Mouse (Mus musculus) retina, embryonic 14.5 days (tissue): ENCODE results near the gene Thbs1.

Source experiments
- DNase-seq: peaks from one replicate; pipeline ENCODE4 v3.0.0-alpha.2; 2015; ENCODE audit warnings: low spot score

Thbs1 gene

DNA sequence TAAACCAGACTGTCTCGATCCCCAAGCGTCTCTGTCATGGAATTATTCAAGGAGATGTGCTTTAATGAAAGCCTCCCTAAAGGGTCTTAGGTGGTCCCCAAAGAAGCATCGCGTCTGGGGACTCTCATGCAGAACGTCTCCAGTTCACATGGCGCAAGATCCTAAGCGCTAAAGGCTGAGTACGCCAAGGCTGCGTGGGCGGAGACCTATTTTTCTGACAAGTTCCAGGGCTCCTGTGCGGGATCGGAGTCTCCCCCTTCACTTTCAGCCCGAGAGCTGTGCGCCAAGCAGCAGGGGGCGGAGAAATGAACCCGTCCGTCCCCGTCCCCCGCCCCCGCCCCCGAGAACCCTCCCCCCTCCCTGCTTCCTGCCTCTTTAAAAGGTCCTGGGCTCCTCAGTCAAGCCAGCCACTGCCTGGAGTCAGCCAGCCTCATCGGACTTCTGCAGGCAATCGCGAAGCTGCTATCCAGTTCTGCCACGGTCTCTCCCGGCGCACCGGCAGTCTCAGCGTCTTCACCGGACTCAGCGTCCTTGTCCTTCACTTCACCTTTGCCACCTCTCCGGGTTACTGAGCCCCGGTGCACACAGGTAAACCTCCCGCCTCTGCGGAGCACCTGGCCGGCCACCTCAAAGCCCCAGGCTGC is at the start of gene Thbs1:
Gene Thbs1 (plus strand): TSS at position 389 of the 644 bp plus-strand sequence.
- DNase-seq, result peak; percentile 61

DNA sequence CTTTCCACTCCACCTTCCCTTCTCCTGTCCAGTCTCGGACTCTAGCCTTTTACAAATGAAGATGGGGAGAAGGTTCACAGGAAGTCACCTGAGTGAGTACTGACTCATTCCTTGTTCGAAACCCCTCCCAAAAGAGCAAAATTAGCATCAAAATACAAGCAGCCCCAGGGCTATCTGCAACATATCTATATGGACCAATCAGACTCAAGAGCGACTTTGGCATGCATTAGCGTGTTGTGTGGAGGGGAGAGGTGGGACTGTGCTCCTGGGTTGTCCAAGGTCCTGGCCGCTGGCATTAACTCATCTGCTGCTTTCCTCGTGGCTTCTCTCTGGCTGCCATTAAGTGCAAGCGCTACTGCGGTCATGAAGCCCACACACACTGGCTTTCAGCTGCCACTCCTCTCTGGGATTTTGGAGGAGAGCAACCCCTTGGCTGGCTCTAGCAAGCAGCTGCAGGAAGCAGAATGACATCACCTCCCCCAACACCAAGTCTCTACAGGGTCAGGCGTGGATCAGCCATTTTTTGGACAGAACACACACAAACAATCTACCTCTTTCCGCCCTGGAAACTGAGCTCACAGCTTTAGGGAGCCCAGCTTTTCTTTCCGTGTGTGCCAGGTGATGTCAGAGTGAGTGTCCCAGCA is 47.4 kb upstream of the Thbs1 start:
- DNase-seq, result no peak

DNA sequence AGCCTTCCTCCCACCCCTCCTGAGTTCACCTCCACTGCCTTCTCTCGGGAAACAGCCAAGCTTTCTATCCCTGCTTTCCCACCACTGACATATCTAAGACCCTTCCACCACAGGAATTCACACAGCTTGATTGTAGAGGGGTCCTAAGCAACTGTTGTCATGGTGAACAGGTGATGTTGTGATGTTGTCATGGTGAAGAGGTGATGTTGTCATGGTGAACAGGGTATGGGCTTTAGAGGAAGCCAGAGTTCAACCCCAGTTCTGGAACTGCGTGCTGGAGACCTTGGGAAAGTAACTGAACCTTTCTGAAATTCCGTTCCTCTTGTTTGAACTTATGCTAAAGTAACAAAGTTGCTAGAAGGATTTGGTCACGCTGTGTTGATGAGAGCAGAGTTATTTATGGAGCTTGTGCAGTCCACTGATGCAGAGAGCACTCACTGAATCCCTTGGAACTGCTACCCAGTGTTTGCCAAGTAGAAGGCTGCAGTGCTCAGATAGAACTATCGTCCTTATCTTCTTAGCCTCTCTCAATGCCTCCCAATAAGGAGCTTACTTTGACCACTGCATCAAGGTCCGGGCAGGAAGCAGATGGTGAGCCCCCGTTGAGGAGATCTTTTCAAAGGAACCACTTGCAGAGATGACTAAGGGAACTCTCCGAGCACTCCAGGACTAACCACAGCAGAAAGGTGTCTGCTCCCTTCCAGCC is 45.5 kb upstream of the Thbs1 start:
- no peak for DNase-seq

DNA sequence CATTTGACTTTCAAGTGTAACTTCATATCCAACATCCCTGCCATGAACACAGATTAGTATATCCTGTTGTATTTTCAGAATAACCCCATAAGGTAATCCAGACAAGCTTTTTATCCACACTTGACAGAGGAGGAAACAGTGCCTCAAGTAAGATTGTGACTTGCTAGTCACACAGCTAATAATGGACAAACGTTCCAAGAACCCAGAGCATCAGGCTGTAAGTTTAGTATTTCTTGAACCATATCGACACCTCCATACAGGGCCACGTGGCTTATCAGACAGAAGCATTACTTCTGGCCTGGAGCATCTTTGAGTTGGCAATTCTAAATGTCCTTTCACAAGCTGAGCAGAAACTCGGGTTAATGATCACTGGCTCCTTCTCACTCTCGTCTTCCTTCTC is 41.7 kb upstream of the Thbs1 start:
- no peak for DNase-seq

DNA sequence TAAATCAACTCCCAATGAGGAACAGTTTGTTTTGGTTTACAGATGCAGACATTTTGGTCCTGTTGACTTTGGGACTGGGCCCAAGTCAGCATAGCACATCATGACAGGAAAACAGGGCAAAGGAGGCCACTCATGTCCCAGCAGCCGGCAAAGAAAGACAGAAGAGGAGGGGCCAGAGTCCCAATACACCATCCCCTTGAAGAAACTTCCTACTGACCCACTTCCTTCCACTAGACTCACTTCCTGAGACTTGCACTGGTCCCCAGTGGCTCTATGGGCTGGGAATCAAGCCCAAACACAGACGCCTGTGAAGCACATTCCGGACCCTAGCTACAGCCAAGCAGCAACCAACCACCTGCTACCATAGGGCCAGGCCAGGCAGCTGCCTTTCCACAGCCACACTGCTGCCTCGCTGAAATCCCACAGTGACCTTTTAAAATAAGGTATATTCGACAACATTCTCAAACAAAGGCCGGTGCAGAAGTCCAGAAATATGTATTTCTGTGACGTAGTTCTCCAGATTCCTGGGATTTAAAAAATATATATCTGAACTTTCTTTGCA is 38.8 kb upstream of the Thbs1 start:
- DNase-seq, result no peak

DNA sequence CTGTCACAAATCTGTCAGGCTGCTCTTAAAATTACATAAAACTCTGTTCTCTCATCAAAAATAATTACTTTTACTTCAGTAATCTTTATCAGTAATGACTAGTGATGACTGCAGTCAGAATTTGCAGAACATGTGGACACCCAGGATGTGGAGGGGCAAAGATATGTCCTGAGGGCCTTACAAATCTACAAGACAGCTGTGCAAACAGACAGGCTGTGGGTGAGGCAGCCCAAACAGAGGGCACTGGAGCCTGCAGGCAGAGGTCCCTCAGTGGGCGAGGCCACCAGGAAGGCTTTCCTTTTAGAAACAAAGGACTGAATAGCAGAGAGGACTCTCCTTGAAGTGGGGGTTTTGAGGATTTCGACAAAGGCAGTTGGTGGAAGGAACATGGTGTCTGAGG is 37.6 kb upstream of the Thbs1 start:
- no peak for DNase-seq

DNA sequence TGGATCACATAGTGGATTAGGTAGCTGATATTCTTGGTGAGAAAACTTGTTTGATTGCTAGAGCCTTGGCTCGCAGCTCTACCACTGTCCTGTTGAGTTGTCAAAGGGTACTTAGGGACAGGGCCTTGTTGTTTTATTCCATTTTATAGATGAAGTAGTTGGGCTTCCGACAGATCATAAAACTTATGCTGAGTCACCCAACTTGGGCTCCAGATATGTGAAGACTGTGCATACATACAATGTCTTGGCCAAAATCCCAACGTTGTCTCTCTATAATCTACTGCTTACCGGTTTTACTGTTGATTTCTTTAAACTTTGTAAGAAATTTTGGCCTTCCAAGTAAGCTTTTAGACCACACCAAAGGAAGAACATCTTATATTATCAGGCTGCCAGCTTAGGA is 36.5 kb upstream of the Thbs1 start:
- no peak for DNase-seq

DNA sequence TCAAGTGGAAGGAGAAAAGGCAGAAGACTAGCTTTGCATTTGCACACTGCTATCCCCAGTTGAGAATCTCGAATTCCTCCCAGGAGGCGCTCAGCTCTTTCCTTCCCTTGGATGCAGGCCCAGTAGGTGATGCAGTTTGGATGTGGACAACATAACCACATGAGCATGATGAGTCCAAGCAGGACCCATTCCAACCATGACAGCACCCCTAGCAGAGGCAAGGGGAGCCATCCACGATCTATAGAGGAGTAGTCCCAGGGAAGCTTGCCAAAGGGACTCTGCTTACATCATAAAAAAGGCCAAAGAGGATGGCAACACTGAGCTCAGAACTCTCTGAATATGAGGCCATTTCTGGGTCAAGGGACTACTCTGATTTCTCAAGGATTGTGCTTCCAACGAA is 32.5 kb upstream of the Thbs1 start:
- DNase-seq, result no peak

DNA sequence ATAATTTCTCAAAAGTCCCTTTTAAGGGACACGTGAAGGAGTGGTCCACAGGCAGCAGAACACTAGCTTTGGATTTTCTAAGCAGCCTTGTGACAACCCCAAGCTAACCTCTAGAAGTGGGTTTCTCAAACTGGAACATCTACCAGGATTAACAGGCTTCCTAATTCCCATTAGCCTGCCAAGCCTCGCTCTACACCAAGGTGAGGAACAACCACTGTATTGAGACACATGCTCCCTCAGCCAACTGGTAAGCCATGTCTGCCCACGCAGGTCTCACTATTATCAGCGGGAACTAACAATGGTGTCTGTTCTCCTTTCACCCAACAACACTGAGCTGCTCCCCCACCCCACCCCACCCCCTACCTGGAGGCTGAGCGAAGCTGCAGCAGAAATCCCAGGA is 30.1 kb upstream of the Thbs1 start:
- DNase-seq, result no peak

DNA sequence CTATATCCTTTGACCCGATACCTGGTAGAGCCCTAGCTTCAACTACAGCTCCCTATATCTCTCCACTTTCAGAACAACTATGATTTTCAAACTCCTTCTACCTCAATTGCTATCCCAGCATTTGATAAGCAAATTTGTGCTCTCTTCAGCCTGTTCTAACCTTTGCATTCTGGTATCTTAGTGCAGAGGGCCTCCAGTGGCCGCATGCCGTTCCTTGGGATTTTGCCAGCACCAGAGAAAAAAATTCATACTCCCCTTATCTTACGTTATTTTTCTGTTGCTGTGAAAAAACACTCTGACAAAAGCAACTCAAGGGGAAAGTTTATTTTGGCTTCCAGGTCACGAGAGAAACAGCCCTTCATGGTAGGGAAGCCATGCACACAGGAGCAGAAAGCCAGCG is 28.0 kb upstream of the Thbs1 start:
- no peak for DNase-seq

DNA sequence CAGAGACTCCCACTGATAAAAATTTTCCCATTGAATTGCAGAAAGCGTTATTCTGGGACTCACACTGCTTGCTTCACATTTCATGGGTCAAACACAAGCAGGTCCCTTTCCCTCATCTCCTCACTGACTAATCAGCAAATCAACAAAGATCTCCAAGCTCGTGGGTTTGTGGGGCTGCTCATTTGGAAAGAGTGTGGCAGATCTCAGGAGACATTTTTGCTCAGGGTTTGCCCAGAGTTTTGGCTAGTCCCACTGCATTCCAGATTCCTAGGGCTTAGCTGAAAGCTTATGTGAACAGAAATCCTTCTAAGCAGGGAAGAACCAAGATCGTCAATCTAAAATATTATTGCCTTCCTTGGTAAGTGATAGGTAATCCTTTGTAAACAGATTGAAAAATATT is 27.0 kb upstream of the Thbs1 start:
- DNase-seq, result no peak

DNA sequence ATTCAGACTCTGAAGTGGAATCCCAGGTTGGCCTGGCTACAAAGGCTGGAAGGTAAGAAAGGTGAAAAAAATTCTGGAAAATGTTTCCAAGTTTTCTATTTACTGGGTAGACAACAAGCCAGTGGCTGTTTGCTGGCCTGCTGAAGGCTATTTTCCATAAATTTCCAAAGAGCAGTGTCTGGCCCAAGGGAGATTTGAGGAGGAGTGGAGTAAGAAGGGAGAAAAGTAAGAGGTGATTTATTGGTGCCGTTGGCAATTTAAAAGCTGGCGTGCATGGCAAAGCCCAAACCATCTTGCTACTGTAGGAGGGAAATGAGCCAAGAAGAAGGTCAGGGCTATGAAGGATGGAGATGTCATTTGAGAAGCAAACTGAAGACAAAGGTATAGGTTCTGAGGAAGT is 26.0 kb upstream of the Thbs1 start:
- DNase-seq, result no peak

DNA sequence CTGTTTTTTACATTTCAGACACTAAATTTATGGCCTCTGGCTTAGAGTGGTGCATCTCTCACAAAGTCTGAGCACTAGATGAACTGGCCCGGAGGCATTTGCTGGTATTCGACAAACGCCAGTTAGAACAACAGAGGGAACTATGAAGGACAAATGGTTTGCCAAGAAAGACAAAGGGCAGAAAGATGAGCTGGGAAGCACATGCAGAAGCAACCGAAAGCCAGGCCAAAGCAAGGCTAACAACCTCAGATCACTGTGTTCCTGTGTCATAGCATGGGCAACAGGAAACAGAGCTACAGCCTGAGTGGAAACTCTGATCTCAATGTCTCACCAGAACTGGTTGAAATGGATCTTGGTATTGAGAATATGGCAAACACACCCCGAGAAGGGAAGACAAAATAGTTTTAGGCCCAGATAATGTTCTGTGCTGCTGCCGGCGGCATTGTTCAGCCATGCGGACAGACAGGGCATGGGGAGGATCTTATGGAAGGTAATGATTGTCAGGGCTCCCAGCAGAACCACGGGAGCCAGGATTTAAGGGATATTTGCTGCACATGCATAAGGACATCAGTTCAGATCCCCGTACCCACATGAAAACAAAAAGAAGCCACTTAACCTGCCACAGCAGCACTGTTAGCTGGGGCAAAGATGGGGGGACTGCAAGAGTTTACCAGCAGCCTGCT is 24.5 kb upstream of the Thbs1 start:
- no peak for DNase-seq

DNA sequence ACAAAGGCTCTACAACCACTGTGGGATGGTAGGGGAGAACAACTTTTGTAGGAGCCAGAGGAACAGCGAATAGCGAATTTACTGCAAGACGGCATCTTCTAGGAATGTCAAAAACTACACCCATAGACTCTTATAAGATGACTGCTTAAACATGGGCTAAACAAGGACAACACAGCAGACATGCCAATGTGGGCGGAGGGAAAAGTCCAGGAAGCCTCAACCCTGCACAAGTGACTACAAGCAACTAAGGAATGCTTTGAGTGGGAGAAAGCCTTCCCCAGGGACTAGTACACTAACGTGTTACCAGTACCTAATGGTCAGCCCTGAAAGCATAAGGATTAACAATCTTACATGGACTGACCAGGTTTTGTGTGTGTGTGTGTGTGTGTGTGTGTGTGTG is 20.4 kb upstream of the Thbs1 start:
- DNase-seq, result no peak

DNA sequence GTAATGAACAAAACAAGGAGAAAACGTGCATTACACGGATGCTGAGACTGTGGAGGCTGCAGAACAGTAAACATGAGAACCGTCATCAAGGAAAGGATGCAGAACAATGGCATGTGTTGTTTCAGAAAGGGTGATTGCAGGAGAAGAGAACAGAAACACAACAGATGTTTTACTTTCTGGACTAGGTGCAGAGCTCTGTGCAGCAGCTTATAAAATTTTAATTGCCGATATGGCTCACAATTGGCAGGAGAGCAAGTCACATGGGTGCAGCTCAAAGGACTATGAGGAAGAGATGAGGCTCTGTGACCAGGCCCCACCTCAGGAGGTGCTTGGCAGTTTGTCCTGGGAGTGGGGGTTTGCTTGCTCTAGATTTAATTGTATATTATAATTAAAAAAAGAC is 12.6 kb upstream of the Thbs1 start:
- DNase-seq, result no peak

DNA sequence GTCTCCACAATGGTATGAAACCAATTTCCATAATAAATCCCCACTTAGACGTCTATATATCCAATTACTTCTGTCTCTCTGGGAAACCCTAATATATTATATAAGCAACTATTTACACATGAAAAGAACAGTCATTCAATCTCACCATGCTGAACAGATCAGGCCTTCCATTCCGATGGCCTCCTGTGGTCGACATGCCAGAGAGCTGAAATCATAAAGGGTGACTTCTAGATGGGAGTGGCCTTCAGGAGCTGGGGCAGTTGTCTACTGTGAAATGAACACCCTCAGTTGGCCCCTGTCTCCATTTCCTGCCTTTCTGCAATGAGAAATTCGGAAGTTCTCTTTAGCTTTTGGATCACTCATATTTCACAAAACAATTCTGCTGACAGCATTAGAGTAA is 9.5 kb upstream of the Thbs1 start:
- DNase-seq, result no peak

DNA sequence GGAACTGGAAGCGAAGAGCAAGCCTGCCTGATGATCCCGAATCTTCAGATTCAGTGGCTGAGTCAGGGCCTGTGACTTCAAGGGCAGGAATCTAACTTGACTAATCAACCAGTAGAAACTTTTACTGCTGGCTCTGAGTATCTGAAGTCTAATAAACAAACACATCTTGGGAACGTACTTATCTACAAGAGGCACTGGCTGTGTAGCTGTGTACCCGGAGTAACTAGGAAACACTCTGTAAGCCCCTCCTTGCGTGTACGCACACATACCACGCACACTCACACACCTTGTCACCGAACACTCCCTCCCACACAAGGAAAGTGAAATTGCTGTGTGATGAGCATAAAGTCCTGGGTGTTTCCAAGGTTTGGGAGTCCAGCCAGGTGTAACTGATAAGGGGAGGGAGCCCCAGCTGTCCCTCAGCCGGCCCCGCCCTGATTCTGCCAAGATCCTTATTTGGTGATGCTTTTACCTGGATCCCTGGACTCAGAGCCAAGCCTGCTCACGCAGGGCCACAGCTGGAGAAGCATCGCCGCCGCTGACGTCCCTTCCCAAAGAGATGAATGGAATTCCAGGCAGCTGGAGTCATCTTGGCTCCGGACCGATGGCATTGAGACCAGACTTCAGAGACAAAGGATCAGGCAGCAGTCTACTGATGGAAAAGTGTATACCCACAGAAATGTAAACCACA is 1.3 kb upstream of the Thbs1 start:
- DNase-seq, result peak; percentile 41

DNA sequence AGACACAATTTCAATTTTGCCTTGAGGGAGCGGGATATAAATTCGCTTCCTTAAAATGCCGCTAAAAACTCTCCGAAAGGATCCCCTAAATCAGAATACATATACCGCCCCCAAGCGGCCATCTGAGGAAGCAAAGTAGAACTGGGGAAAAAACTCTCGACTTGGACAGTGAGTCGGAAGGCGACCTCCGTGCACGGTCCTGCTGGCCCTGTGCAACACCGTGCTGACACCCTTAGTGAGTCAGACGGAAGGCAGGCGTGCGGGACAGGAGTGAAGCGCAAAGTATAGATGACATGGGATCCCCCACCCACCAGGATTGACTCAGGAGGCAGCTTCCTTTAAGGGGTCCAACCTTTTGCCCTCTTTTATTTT is 574 bp upstream of the Thbs1 start:
- DNase-seq, result peak; percentile 93

DNA sequence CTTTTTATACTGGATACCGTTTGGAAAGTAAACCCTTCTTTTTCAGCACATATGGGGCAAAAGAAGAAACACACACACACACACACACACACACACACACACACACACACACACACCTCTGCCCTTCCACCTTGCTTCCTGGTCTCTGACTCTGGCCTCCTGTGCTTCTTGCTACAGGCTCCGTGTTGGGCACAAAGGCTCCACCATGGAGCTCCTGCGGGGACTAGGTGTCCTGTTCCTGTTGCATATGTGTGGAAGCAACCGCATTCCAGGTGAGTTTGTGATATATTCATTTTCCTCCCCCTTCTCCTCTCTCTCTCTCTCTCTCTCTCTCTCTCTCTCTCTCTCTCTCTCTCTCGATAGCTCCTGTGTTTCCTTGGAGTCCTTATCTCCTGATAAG is 762 bp downstream of the Thbs1 start:
- no peak for DNase-seq

DNA sequence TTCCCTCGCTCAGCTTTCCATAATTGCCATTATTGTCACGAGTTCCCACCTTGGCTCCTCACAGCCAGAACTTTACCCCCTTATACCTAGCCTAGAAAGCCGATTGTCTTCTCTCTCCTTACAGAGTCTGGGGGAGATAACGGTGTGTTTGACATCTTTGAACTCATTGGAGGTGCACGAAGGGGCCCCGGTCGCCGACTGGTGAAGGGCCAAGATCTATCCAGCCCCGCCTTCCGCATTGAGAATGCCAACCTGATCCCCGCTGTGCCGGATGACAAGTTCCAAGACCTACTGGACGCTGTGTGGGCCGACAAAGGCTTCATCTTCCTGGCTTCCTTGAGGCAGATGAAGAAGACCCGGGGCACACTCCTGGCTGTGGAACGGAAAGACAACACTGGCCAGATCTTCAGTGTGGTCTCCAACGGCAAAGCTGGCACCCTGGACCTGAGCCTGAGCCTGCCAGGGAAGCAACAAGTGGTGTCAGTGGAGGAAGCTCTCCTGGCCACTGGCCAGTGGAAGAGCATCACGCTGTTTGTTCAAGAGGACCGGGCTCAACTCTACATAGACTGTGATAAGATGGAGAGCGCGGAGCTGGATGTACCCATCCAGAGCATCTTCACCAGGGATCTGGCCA is 1.3 kb downstream of the Thbs1 start:
- DNase-seq, result no peak

DNA sequence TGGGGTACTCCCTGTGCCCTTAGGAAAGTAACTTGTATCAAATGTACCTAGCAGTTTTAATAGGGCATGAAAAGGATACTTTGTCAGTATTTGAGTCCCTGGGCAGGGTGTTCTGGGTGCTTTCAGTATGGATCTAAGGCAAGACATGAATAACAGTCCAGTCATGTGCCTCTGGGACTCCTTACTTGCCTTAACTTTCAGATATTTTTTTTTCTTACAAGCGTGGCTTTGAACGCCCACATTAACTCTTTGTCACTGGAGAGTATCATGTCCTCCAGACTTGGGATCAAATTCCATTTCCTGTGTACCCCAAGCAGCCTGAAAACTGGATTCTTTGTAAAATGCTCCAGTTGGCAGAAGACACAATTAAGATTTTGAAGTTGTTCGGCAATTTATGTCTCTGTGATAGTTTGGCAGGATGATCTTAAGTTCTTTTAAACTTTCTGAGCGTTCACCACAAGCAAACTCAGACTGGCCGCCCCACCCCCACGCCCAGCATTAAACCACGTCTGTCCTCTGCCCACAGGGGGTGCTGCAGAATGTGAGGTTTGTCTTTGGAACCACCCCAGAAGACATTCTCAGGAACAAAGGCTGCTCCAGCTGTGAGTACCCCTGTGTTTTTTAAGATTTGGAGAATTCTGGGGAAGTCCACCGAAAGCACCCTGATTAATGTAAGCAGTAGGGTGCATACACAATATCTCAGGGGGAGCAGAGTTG is 2.3 kb downstream of the Thbs1 start:
- no peak for DNase-seq
